Mouse (Mus musculus): Measurements from ENCODE around the gene Amph. TPM values are rescaled to one million over a fixed set of nuclear protein-coding genes. Genes with fewer than 3 reads are reported as not detected.
A peak's percentile ranks its signal among the peaks of the same experiment; 100 is the strongest.
"Not testable (repeated sequence)": the region's sequence is repeated elsewhere in the genome, so short reads cannot be mapped to it uniquely, and the experiment has no call there.

Amph gene
- polyA plus RNA-seq (2012; rRNA removed) = 2.1 and 2.4 TPM in 2 replicates

DNA sequence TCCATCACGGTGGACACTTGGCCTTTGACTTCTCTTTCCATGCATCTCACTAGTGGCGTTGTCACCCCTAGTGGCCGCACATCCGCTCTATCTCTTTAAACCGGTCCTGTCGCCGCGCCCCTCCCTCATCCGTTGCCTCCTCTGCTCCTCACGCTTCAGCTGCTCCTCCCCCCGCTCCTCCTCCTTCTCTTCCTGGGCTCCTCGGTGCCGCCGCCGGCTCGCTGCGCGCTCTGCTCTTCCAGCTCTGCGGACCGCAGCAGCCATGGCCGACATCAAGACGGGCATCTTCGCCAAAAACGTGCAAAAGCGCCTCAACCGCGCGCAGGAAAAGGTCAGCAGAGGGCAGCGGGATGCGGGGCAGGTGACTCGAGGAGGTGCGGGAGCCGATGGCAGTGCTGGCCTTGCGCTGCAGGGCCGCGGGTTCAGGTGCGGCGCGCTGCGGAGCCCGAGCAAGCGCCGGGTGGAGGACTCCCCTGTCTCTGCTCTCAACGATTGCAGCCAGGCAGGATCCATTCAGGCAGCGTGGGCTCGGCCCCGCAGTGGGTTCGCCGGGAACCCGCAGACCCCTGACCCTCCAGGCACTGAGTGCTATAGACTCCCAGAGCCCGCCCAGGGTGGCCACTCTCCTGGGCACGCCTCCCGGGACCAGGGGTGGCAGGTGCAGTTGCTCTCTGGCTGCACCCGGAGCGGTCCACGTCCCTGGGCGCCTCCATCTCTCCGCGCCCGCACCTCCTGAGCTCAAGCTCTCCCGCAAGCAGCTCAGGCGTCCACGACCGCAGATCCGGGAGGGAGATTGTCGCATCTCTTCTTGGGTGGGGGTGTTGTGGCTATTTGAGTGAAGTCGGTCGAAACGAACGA lies at the start of gene Amph:
Gene Amph, plus strand, starts transcription at position 35 of the 858 bp plus-strand sequence.
- peak; percentile 20 for DNase-seq (ENCODE audit: low spot score)

DNA sequence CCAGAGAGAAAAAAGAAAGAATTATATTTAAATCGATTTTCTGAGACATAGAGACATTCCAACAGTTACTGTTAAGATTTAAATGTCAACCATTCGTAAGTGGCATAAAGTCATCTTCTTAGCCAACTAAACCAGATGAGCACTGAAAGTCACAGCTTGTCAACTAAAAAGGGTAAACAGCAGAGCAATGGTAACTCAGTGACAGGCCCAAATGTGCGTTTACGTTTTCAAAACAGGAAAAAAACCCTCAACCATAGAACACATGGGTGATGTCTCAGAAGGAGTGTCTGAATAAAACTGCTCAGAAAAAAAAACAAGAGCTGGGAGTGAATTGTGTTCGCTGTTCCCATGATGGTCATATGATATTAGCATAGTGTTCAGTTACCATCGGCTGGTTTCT lies 44.4 kb upstream of the Amph start:
- DNase-seq (ENCODE audit: low spot score) = no peak

DNA sequence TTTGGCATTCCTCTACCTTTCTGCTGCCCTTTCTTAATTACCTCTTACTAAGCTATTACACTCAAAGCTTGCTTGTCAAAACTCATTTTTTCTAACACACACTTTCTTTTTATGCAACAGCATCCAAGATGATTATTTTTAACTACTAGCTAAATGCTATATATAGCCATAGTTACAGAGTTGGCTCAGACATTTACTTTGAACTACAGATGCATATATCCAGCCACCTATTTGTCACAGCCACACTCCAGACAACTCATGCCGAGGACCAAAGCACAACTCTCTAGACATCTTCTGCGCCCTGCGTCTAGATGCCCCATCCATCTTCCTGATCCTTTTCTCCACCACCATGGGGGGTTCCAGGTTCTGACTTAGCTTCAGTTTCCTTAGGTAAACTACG lies 33.2 kb upstream of the Amph start:
- no peak for DNase-seq (ENCODE audit: low spot score)

DNA sequence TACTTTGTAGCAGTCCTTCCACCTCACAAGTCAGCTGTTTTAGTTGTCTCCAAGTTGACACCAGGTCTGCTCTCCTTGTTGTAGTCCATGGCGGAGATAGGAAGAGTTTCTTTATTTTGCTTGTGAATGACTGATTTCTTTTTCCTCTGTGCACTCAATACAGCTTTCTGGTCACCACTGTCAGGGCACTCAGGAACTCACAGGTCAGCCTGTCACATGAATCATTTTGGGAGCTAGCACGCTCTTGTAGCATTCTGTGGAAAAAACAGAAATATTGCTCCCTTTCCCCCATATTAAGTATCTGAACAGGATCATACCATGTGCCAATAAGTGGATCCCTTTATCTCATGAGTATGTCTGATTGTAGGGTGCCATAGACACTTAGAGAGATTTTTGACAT lies 14.8 kb upstream of the Amph start:
- not testable (repeated sequence) for DNase-seq (ENCODE audit: low spot score)

DNA sequence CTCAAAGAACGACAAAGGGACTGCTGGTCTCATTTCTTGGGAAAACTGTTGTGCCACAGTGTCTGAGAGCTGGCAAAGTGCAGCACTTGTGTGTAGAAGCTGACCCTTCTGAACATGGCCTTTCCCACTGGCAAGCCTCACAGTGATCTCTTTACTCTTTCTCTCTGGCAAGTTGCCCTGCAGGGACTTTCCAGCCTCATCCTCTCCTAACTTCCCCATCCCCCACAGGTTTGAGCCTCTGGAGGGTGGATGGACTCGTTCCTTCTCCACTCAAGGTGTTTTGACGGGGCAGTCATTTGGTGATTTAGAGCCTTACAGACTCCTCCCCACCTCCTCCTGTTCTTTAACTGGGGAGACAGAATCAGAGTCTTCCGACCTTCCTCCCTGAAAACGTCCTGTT lies 319 bp upstream of the Amph start:
- DNase-seq (ENCODE audit: low spot score) = no peak

DNA sequence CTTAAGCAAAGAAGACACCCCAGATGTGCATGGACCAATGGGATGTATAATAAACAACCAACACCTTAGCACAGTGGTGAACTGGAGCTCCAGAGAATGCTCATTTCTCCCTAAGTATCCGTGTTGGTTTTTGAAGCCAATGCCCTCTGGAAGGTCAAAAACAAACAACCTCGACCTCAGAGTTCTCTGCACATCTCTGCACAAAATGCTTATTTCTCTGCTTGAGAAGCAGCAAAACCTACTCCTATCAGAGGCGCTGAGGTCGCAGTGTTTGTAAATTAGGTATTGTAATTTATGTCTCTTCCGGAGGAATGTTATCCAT lies 985 bp downstream of the Amph start:
- DNase-seq (ENCODE audit: low spot score) = no peak

DNA sequence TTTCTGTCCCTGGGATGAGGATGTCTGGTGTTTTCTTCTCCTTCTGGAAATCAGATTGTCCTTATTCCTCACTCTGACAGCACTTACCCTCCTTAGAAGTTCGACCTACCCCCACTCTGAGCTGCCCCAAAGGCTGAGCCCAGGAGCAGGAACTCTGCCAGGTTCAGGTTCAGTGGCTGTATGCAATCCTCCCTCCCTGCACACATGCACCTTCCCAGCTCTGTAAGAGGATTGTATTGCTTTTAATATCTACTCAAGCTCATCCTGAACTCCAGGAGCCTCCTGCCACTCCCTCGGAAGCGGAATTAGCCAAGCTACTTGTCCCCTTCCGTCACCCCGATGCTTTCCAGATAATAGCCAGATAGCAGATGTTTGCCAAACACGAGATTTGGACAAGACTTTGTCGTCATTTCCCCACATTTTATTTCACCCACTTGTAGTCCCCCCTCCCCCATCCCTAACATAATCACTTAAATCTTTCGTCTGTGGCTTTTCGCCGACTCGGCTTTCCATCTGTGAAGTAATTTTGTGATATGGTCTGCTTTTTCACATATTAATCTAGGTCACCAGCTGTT lies 1.7 kb downstream of the Amph start:
- DNase-seq (ENCODE audit: low spot score) = no peak

DNA sequence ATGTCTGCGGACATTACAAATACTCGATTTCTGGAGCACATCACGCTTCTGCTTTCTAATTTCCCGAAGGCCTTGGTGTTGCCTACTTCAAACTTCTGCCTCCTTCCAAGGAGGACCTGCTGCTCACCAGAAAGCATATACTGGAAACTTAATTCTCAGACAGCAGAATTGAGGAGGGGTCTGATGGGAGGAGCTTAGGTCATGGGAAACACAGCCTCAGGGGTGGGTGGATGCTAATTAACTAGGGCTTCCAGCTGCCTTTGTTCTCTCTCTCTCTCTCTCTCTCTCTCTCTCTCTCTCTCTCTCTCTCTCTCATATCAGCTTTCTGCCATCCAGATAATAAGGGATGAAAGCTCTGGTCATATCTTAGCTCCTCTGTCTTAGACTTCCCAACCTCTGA lies 5.6 kb downstream of the Amph start:
- no peak for DNase-seq (ENCODE audit: low spot score)

DNA sequence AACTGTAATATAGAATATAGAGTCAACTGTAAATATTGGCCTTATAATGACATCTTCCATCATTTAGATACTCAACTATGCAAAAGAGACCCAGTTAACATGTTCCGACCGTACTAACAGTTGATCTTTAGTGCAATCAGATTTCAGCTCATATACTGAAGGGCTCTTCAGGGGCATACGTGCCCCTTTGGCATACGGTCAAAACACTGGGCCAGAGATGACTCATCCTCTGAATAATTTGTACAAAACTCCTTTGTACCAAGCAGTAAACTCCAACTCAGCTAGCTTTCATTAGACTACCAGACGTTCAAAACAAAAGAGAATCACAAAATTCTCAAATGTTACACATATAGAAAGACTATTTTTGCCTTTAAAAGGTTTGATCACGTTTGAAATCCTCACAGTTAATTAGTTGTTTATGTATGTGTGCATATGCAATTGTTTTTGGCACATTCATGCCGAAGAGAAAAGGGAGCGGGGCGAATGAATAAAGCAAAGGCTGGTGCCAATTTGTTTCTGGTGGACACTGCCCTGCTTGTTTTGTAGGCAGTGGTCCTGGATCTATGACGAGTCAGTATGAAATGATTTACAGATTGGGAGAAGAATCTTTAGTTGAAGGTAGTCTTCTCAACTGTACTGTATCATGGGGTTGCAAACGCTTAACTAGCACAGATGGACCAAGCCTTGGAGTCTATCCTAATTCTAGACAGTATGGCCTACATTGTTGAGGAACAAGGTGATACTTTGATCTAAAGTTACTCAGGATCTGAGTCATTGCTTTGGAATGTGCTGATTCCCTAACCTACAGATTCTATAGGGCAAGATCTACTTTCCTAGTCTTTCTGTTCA lies 8.3 kb downstream of the Amph start:
- DNase-seq (ENCODE audit: low spot score) = no peak

DNA sequence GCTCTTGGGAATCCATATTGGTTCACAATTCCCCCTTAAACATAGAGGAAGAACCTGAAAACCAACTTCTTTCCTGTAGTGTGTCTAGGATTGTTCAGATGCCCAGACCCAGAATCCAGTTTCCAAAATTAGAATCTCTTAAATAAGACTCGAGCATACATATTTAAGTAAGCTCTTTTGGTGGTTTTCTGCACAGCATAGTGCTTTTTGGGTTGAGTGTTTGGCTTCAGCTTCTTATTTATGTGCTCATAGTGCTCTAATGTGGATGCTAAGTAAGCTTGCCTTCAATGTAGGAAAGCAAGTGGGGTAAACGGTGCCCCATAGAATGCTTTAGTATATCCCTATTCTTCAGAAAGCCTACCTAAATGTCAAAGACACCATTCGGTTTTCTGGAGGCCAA lies 9.0 kb downstream of the Amph start:
- DNase-seq (ENCODE audit: low spot score) = no peak

DNA sequence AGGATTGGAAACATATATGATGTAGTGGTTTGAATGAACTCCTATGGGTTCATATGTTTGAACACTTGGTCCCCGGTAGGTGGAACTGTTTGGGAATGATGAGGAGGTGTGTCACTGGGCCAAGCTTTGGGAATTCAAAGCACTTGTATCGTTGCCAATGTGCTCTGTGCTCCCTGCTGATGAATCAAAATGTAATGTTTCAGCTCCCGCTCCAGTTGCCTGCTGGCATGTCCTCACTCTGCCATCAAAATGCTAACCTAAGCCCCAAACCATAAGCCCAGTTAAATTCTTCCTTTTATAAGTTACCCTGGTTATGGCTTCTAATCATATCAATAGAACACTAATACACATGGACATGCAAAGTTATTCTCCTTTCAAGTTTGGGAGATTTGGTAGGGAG lies 24.6 kb downstream of the Amph start:
- DNase-seq (ENCODE audit: low spot score) = no peak

DNA sequence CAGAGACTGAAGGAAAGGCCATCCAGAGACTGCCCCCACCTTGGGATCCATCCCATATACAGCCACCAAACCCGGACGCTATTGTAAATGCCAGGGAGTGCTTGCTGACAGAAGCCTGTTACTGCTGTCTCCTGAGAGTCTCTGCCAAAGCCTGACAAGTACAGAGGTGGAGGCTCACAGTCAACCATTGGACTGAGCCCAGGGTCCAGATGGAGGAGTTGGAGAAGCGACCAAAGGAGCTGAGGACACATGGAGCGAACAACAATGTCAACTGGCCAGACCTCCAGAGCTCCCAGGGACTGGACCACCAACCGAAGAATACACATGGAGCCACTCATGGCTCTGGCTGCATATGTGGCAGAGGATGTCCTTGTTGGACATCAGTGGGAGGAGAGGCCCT lies 26.3 kb downstream of the Amph start:
- DNase-seq (ENCODE audit: low spot score) = no peak

DNA sequence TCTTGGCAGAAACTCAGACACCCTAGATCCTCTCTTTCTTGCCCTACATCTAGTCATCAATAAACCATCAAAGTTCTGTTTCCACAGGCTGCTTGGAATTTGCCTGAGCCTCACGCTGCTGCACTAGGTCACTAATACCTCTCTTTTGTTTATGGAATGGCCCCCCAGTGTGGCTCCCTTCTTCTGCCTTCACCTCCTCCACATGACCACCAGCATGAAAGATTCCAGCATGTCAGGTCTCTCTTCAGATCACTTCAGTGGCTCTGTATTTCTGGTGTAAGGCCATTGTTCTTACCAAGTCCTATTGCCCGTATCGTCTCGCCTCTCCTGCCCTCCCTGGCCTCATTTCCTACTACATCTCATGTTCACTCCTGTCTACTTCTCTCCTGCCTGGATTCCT lies 39.3 kb downstream of the Amph start:
- DNase-seq (ENCODE audit: low spot score) = no peak

DNA sequence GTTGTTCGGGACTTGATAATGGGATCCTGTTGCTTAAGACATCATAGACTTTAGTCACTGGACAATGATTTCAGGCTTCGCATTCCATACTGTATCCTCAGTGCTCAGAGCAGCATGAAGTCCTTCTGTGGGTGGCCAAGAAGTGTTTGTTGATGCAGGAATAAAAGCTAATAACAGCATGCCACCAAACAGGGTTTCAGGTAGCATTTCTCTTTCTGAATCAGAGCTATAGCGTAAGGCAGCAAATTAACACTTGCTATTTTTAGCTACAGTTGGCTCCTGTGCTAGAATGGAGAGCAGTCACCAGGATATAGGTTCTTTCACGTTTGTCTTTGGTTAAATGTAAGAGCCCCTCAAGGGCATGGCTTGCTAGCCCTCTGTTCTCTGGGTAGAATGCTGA lies 40.3 kb downstream of the Amph start:
- no peak for DNase-seq (ENCODE audit: low spot score)

DNA sequence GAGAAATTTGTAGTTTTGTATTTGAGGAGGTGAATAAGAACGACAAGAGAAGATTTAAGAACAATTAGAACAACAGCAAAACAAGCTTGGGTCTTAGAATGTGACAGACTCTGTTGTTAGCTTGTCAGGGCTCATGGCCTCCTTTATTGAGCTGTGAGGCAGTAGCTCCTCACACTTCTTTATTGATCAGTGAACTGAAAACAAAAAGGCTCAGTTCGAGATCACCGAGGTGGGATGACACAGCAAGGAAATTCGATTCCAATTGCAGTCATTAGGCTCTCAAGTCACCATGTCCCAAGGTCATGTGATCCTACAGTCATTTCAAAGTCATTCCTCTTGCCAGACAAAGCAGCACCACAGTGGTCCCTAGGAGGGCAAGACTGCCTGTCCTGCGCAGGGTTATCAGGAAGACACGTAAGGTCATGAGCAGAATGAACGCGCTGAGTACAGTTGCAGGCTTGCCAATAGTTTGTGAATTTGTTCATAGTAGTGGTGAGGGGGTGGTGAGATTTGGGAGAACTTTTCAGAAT lies 41.2 kb downstream of the Amph start:
- no peak for DNase-seq (ENCODE audit: low spot score)

DNA sequence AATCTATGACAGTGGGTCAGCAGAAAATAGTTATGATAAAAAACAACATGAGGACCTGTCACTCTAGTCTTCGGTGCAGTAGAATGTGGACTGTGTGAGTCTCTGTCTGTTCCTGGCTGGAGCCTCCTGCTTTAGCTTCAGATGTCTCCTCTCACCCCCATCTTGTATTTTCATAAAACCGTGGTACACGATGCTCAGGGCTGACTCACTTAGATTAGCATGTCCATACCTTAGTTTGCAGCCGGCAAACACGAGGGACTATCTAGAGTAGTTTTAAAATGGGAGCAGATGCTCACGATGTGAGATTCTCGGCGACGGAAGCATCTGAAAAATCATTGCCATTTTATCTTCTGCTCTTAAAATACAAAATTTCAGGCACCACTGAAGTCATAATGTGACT lies 54.5 kb downstream of the Amph start:
- no peak for DNase-seq (ENCODE audit: low spot score)

DNA sequence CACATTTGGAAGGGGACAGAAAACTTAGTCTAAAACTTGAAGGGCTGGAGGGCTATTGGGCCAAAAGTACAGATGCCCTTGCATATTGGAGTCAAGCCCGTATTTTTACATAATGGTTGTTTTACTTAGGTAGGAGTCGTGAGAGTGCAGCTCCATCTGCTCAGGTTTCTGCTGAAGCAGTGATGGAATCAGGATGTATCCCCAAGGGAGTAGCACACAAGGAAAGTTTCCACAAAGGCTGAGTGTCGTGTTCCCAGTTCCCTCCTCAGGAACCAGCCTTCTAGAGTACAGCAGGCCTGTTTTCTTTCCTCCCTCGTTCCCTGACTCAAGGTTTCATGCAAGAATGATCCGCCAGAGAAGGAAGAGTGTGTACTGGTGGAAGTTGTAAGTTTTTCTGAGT lies 56.4 kb downstream of the Amph start:
- DNase-seq (ENCODE audit: low spot score) = no peak

DNA sequence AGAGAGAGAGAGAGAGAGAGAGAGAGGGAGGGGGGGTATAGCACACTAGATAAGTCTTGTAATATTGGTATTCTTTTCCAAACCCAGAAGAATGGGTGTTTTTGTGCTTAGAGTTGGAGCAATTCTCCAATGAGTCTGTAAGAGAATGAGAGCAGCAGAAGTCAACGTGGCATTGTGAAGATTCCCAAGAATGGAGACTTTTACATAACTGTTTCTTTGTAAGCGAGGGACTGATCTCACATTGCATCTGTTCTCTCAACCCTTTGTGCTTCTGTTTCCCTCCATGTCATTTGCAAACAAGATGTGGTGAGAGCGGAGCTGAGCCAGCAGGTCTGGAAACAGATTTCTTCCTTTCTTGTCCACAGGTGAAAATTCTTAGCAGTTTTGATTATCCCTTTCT lies 60.4 kb downstream of the Amph start:
- DNase-seq (ENCODE audit: low spot score) = no peak

DNA sequence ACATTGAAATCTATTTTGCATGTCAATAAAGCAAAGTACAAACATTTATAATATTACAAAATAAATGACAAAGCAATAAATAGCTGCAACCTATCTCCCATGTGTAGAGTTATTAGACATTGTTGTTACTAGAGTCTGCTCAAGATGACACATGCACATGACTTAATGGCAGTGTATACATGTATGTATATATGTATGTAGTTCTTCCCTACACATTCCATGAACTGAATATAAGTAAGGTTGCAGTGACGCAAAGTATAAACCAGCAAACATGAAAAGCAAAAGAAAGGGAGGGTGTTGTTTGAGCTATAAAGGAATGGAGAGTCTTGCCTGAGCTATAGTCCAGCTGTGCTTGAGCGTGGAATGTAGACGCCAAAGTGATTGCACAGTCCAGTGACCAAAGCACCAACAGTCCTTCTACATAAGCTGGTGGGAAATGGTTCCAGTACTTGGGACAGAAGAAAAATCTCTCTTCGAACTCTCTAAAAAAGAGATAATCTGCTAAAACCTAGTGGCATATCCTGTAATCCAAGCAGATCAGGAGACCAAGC lies 66.9 kb downstream of the Amph start:
- DNase-seq (ENCODE audit: low spot score) = no peak

DNA sequence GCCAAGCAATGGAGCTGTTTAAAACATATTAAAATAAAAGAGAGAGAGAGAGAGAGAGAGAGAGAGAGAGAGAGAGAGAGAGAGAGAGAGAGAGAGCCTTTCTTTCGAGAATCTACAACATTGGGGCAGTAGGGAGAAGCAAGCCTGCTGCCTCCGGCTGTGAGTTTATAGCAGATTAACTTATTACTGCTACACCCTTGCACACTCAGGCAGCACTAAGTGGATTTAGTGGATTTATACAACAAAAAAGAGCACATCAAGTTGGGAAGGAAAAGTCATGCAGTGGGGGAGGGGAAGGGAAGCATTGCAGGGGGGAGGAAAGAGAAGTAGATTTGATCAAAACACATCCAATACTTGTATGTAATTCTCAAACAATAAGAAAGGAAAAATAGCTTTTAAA lies 73.5 kb downstream of the Amph start:
- DNase-seq (ENCODE audit: low spot score) = no peak

DNA sequence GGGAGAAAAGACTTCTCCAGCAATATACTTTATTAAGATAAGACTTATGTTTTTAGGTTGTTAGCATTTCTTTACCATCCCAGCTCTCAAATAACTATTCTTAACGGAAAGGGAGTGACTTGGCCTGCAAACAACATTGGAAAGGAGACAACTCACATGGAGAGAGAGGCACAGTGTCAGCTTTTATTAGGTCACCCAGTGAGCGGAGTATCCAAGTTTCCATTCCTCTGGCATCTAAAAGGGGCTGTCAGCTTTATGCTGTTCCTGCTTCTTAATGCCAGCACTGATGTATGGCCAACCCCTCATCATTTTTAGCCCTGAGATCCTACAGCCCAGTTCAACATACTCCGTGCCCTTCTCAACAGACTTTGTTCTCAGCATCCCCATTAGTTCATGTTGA lies 74.3 kb downstream of the Amph start:
- no peak for DNase-seq (ENCODE audit: low spot score)

DNA sequence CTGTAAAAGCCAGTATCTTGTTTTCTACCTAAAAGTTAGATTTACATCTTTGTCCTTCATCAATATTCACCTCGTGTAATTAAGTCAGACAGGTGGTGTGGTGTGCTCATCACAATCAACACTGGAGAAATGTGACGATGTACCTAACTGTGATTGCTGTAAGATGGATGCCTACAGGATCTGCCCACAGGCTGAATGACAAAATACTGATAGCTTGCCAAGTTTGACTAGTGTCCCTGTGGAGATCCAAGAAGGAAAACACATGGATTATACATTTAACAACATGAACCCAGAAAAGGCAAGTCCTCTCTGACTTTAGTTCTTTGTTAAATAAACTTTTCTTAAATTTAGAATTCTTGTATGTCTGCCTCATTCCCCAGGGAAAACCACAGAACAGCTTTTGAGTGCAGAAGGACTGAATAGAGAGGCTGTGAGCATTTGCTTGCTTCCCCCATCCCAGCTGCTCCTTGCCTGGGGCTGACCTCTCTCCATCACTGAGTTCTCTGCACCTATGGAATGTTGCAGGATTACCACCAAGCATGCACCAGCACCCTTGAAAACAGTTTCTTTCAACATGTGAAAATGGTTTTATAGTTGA lies 77.2 kb downstream of the Amph start:
- no peak for DNase-seq (ENCODE audit: low spot score)
